Mouse (Mus musculus) embryonic facial prominence, embryonic 11.5 days (tissue): ENCODE results near the gene Ugt1a6b. TPM values are rescaled to one million over a fixed set of nuclear protein-coding genes. Genes with fewer than 3 reads are reported as not detected.
A peak's percentile ranks its signal among the peaks of the same experiment; 100 is the strongest.
"Not testable (repeated sequence)": the region's sequence is repeated elsewhere in the genome, so short reads cannot be mapped to it uniquely, and the experiment has no call there.

Source experiments
- ATAC-seq: fragments of 200-750 bp; cut with Nextera tagmentation; replicated peaks from 2 replicates; pipeline ENCODE4 v1.8.0; 2017; ENCODE audit warnings: low read depth; ENCODE audit not compliant: insufficient number of reproducible peaks, low FRiP score, low TSS enrichment
- DNase-seq: peaks from one replicate; pipeline ENCODE4 v3.0.0-alpha.2; 2015; ENCODE audit warnings: low spot score
- H3K27ac ChIP-seq: fragments of 300-500 bp; sonication (generic); replicated peaks from 2 replicates; pipeline ENCODE4 v1.5.1; 2014; ENCODE audit warnings: mild to moderate bottlenecking, low read depth, low read length, control low read depth
- H3K27me3 ChIP-seq: fragments of 300-500 bp; sonication (generic); 2 replicates; pipeline ENCODE4 v1.6.1; 2014; ENCODE audit warnings: mild to moderate bottlenecking, low read length, moderate library complexity, mixed read lengths; ENCODE audit not compliant: control insufficient read depth, insufficient read depth
- H3K36me3 ChIP-seq: fragments of 300-500 bp; sonication (generic); replicated peaks from 2 replicates; pipeline ENCODE4 v1.6.1; 2014; ENCODE audit warnings: low read depth, mild to moderate bottlenecking, low read length, moderate library complexity, mixed read lengths; ENCODE audit not compliant: control insufficient read depth, insufficient read depth
- H3K4me1 ChIP-seq: fragments of 300-500 bp; sonication (generic); 2 replicates; pipeline ENCODE4 v1.6.1; 2014; ENCODE audit warnings: low read length, mixed read lengths; ENCODE audit not compliant: control insufficient read depth, insufficient read depth
- H3K4me2 ChIP-seq: fragments of 300-500 bp; sonication (generic); 2 replicates; pipeline ENCODE4 v1.6.1; 2014; ENCODE audit warnings: low read depth, mild to moderate bottlenecking, control low read depth, low read length, moderate library complexity
- H3K4me3 ChIP-seq: fragments of 300-500 bp; sonication (generic); 2 replicates; pipeline ENCODE4 v1.5.1; 2014; ENCODE audit warnings: low read depth, low read length, control low read depth
- H3K9ac ChIP-seq: fragments of 300-500 bp; sonication (generic); replicated peaks from 2 replicates; pipeline ENCODE4 v1.6.1; 2014; ENCODE audit warnings: mild to moderate bottlenecking, control low read depth, low read length
- H3K9me3 ChIP-seq: fragments of 300-500 bp; sonication (generic); replicated peaks from 2 replicates; pipeline ENCODE4 v1.6.1; 2016; ENCODE audit warnings: mild to moderate bottlenecking, low read length, inconsistent platforms, mixed read lengths; ENCODE audit not compliant: control insufficient read depth
- WGBS: fragments of 180-500 bp; shearing (Covaris S2); extraction: QIAGEN DNeasy Blood & Tissue Kit; methylation state at CpG from one replicate; pipeline ENCODE4 v1.1.7; 2014; 5-methylcytosine and 5-hydroxymethylcytosine counted together
- polyA plus RNA-seq: library from polyadenylated mRNA; unstranded; fragments of >200 nt; fragmentation: Nextera tagmentation; extraction: Ambion mirVana; gene quantifications from 2 replicates; pipeline ENCODE4 v1.2.1, GENCODE M21; 2014

Gene Ugt1a6b
- polyA plus RNA-seq, 1 experiment from 2014 or later, result not detected

DNA sequence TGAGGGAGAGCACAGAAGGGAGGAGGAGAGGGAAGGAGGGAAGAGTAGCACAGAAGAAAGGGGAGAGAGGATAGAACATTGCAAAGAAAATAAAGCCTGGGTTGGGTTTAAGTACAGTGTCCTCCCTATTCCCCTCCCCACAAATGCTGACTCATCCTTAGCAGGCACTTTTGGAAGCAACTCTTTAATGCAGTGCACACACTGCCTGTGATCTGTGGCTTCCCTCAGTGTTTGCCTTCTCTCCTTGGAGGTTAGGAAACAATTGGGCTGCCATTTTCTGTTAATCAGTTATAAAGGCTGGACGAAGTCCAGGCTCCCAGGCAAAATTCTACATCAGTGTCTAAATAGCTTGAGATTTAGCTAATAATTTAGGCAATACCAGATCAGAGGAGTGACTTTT lies 37.4 kb downstream of the Ugt1a6b start:
- 62% methylated on average over 1 of the region's 1 CpGs for WGBS
- H3K27me3 ChIP-seq, DNase-seq, H3K36me3 ChIP-seq, H3K27ac ChIP-seq, H3K4me3 ChIP-seq, H3K9ac ChIP-seq, ATAC-seq, H3K4me1 ChIP-seq, H3K4me2 ChIP-seq, H3K9me3 ChIP-seq: not testable (repeated sequence)

GRCm38 (mm10) chr1:88143966-88144675 lies 41.1 kb downstream of the Ugt1a6b start:
- H3K27me3 ChIP-seq, H3K4me1 ChIP-seq, H3K27ac ChIP-seq, H3K9ac ChIP-seq, H3K9me3 ChIP-seq, H3K4me2 ChIP-seq, ATAC-seq, H3K36me3 ChIP-seq, H3K4me3 ChIP-seq: not testable (repeated sequence)
- DNase-seq, result peak; percentile 37
- 5% methylated on average over 4 of the region's 5 CpGs for WGBS

GRCm38 (mm10) chr1:88145278-88145677 lies 42.2 kb downstream of the Ugt1a6b start:
- not testable (repeated sequence) for ATAC-seq, H3K27me3 ChIP-seq, H3K4me3 ChIP-seq, H3K27ac ChIP-seq, H3K36me3 ChIP-seq, H3K4me1 ChIP-seq, H3K9ac ChIP-seq, DNase-seq, H3K4me2 ChIP-seq, H3K9me3 ChIP-seq
- 59% methylated on average over 2 of the region's 2 CpGs for WGBS

- not testable (repeated sequence) for H3K9ac ChIP-seq, DNase-seq, ATAC-seq, H3K36me3 ChIP-seq, H3K27ac ChIP-seq, H3K4me3 ChIP-seq, H3K27me3 ChIP-seq, H3K4me1 ChIP-seq, H3K9me3 ChIP-seq, H3K4me2 ChIP-seq
- 74% methylated on average over 2 of the region's 2 CpGs for WGBS
Measured at GRCm38 (mm10) chr1:88150133-88150532, 47.1 kb downstream of the Ugt1a6b start.

DNA sequence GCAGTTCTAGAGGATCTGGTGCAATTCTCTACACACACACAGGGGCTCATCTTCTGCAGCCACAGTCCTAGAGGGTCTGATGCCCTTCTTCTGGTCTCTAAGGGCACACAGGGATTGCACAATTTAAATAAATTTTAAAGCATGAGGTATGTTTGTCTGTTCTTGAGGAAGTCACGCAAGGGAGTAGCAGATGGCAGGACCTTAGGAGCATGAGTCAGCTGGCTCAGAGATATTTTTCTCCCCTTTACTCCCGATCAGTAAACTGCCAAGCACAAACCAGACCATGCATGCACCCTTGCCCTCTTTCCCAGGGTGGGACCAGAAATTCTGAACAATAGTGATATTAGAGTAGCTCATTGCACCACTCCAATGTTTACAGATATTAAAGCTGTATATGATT lies 55.4 kb downstream of the Ugt1a6b start:
- ATAC-seq (no peak), DNase-seq (no peak)
- Histone ChIP-seq H3K36me3 (no peaks in the 10 kb centered on the region), H3K27ac (no peak overlapping the region), H3K9me3 (no peaks in the 10 kb centered on the region), H3K4me2 (no peak overlapping the region), H3K4me1 (no peaks in the 10 kb centered on the region), H3K9ac (no peak overlapping the region), H3K4me3 (no peak overlapping the region), H3K27me3 (no peaks in the 10 kb centered on the region)
- 86% methylated on average over 2 of the region's 2 CpGs for WGBS

- WGBS, result 73% methylated on average over 5 of the region's 5 CpGs
- H3K36me3 ChIP-seq, result no peaks in the 10 kb centered on the region
- H3K27me3 ChIP-seq, result no peaks in the 10 kb centered on the region
- no peaks in the 10 kb centered on the region for H3K4me1 ChIP-seq
- DNase-seq, result no peak
- no peak within 1 kb of the TSS for H3K4me3 ChIP-seq
- H3K27ac ChIP-seq, result no peak within 1 kb of the TSS
- H3K9me3 ChIP-seq, result no peaks in the 10 kb centered on the region
- no peak for ATAC-seq
- no peak within 1 kb of the TSS for H3K9ac ChIP-seq
- H3K4me2 ChIP-seq, result no peak within 1 kb of the TSS
Measured at GRCm38 (mm10) chr1:88165711-88166110, 62.7 kb downstream of the Ugt1a6b start, which contains the start of gene Ugt1a5. Gene Ugt1a5 (plus strand): TSS chr1:88166012.

- H3K27me3 ChIP-seq, ATAC-seq, H3K9me3 ChIP-seq, H3K27ac ChIP-seq, H3K4me2 ChIP-seq, DNase-seq, H3K36me3 ChIP-seq, H3K4me1 ChIP-seq, H3K9ac ChIP-seq, H3K4me3 ChIP-seq: not testable (repeated sequence)
- WGBS, result 89% methylated on average over 5 of the region's 7 CpGs
Measured at GRCm38 (mm10) chr1:88172190-88172589, 69.1 kb downstream of the Ugt1a6b start.

- H3K36me3 ChIP-seq, result no peaks in the 10 kb centered on the region
- no peak overlapping the region for H3K4me3 ChIP-seq
- H3K9me3 ChIP-seq, result no peaks in the 10 kb centered on the region
- no peaks in the 10 kb centered on the region for H3K27me3 ChIP-seq
- 69% methylated on average over 1 of the region's 1 CpGs for WGBS
- DNase-seq (no peak), ATAC-seq (no peak)
- no peak overlapping the region for H3K4me2 ChIP-seq
- no peaks in the 10 kb centered on the region for H3K4me1 ChIP-seq
- no peak overlapping the region for H3K9ac ChIP-seq
- H3K27ac ChIP-seq, result no peak overlapping the region
Measured at GRCm38 (mm10) chr1:88179657-88180056, 76.6 kb downstream of the Ugt1a6b start.
